Mouse (Mus musculus): ENCODE measurements around the gene Slc6a8. TPM values are rescaled to one million over a fixed set of nuclear protein-coding genes. Genes with fewer than 3 reads are reported as not detected.

The Slc6a8 gene
- polyA plus RNA-seq, 1 experiment from 2014 or later = 8.0 TPM

GRCm38 (mm10) chrX:73690917-73691629 is 18.1 kb downstream of the Slc6a8 start:
- WGBS = 81% methylated on average over 5 of the region's 5 CpGs
- no peak for ATAC-seq (ENCODE audit: low FRiP score)
- peaks cover 11% of the 10 kb centered on the region for H3K36me3 ChIP-seq (replicated peaks)
- no peaks in the 10 kb centered on the region for H3K9me3 ChIP-seq
- no peak overlapping the region for H3K27ac ChIP-seq
- H3K4me2 ChIP-seq = no peak overlapping the region
- no peaks in the 10 kb centered on the region for H3K27me3 ChIP-seq
- no peaks in the 10 kb centered on the region for H3K4me1 ChIP-seq
- H3K4me3 ChIP-seq (replicated peaks) = no peak overlapping the region
- H3K9ac ChIP-seq = no peak overlapping the region

GRCm38 (mm10) chrX:73700472-73700871 is 27.5 kb downstream of the Slc6a8 start:
- Histone ChIP-seq H3K36me3 (replicated peaks) (peaks cover 8% of the 10 kb centered on the region), H3K27me3 (no peaks in the 10 kb centered on the region), H3K4me2 (no peak overlapping the region), H3K27ac (no peak overlapping the region), H3K9ac (no peak overlapping the region), H3K9me3 (no peaks in the 10 kb centered on the region), H3K4me1 (no peaks in the 10 kb centered on the region), H3K4me3 (replicated peaks) (no peak overlapping the region)
- WGBS = 83% methylated on average over 1 of the region's 1 CpGs
- ATAC-seq (ENCODE audit: low FRiP score) = no peak

GRCm38 (mm10) chrX:73715476-73716108 is 42.6 kb downstream of the Slc6a8 start:
- no peak; the same call in none of the 2 replicates for ATAC-seq (ENCODE audit: low FRiP score)
- H3K36me3 ChIP-seq (replicated peaks) = peaks cover 5% of the 10 kb centered on the region
- H3K9me3 ChIP-seq = no peaks in the 10 kb centered on the region
- peak overlapping the region; percentile 54 for H3K9ac ChIP-seq
- H3K27me3 ChIP-seq = no peaks in the 10 kb centered on the region
- peaks cover 35% of the 10 kb centered on the region for H3K4me1 ChIP-seq
- 28% methylated on average over 20 of the region's 21 CpGs for WGBS
- peak overlapping the region; percentile 82 for H3K27ac ChIP-seq
- H3K4me3 ChIP-seq (replicated peaks) = peak overlapping the region; percentile 52
- peak overlapping the region; percentile 66 for H3K4me2 ChIP-seq

- H3K9me3 ChIP-seq = no peaks in the 10 kb centered on the region
- peak within 1 kb of the TSS; percentile 66 for H3K4me2 ChIP-seq
- no peaks in the 10 kb centered on the region; the same call in 1 of the 2 replicates for H3K36me3 ChIP-seq (replicated peaks)
- peak within 1 kb of the TSS; percentile 82 for H3K27ac ChIP-seq
- peak within 1 kb of the TSS; percentile 52 for H3K4me3 ChIP-seq (replicated peaks)
- H3K4me1 ChIP-seq = peaks cover 35% of the 10 kb centered on the region
- ATAC-seq (ENCODE audit: low FRiP score) = peak; percentile 92
- no peaks in the 10 kb centered on the region for H3K27me3 ChIP-seq
- WGBS = 17% methylated on average over 38 of the region's 45 CpGs
- peak within 1 kb of the TSS; percentile 54 for H3K9ac ChIP-seq
Measured at GRCm38 (mm10) chrX:73716109-73716661, 43.2 kb downstream of the Slc6a8 start, which contains the start of the genes Bcap31 and Abcd1. TSS of gene Bcap31 (minus strand) at chrX:73716175. TSS of gene Abcd1 (plus strand) at chrX:73716597.

- peak overlapping the region; percentile 66 for H3K4me2 ChIP-seq
Measured at GRCm38 (mm10) chrX:73716709-73717545, 44.0 kb downstream of the Slc6a8 start.

GRCm38 (mm10) chrX:73717667-73718066 is 44.7 kb downstream of the Slc6a8 start:
- 72% methylated on average over 11 of the region's 11 CpGs for WGBS
- peaks cover 35% of the 10 kb centered on the region for H3K4me1 ChIP-seq
- no peak overlapping the region for H3K27ac ChIP-seq
- no peaks in the 10 kb centered on the region for H3K9me3 ChIP-seq
- no peaks in the 10 kb centered on the region for H3K27me3 ChIP-seq
- ATAC-seq (ENCODE audit: low FRiP score) = no peak
- H3K4me2 ChIP-seq = peak overlapping the region; percentile 66
- H3K9ac ChIP-seq = no peak overlapping the region
- peak overlapping the region; percentile 52; the same call in 1 of the 2 replicates for H3K4me3 ChIP-seq (replicated peaks)
- no peaks in the 10 kb centered on the region; the same call in 1 of the 2 replicates for H3K36me3 ChIP-seq (replicated peaks)

More at GRCm38 (mm10) chrX:73716709-73717545, 44.0 kb downstream of the Slc6a8 start:
- H3K4me3 ChIP-seq (replicated peaks) = peak overlapping the region; percentile 52
- ATAC-seq (ENCODE audit: low FRiP score) = peak; percentile 71
- no peaks in the 10 kb centered on the region for H3K9me3 ChIP-seq
- H3K4me1 ChIP-seq = peaks cover 35% of the 10 kb centered on the region
- peak overlapping the region; percentile 82; the same call in 1 of the 2 replicates for H3K27ac ChIP-seq
- H3K36me3 ChIP-seq (replicated peaks) = no peaks in the 10 kb centered on the region; the same call in 1 of the 2 replicates
- WGBS = 30% methylated on average over 29 of the region's 30 CpGs
- H3K9ac ChIP-seq = peak overlapping the region; percentile 45
- no peaks in the 10 kb centered on the region for H3K27me3 ChIP-seq

GRCm38 (mm10) chrX:73718271-73718670 is 45.3 kb downstream of the Slc6a8 start:
- no peaks in the 10 kb centered on the region; the same call in 1 of the 2 replicates for H3K36me3 ChIP-seq (replicated peaks)
- peak overlapping the region; percentile 66 for H3K4me2 ChIP-seq
- H3K9me3 ChIP-seq = no peaks in the 10 kb centered on the region
- H3K4me1 ChIP-seq = peaks cover 35% of the 10 kb centered on the region
- peak overlapping the region; percentile 4; the same call in 1 of the 2 replicates for H3K9ac ChIP-seq
- ATAC-seq (ENCODE audit: low FRiP score) = no peak
- 54% methylated on average over 3 of the region's 3 CpGs for WGBS
- no peak overlapping the region for H3K27ac ChIP-seq
- H3K4me3 ChIP-seq (replicated peaks) = no peak overlapping the region
- no peaks in the 10 kb centered on the region for H3K27me3 ChIP-seq

- Histone ChIP-seq H3K4me1 (peaks cover 35% of the 10 kb centered on the region), H3K27ac (peak overlapping the region; percentile 36; the same call in 1 of the 2 replicates), H3K9me3 (no peaks in the 10 kb centered on the region), H3K36me3 (replicated peaks) (no peaks in the 10 kb centered on the region), H3K27me3 (no peaks in the 10 kb centered on the region), H3K4me3 (replicated peaks) (no peak overlapping the region), H3K9ac (peak overlapping the region; percentile 4; the same call in 1 of the 2 replicates), H3K4me2 (peak overlapping the region; percentile 66)
- WGBS = 39% methylated on average over 5 of the region's 5 CpGs
- no peak for ATAC-seq (ENCODE audit: low FRiP score)
Measured at GRCm38 (mm10) chrX:73718686-73719362, 45.9 kb downstream of the Slc6a8 start.

- 53% methylated on average over 1 of the region's 1 CpGs for WGBS
- no peaks in the 10 kb centered on the region for H3K27me3 ChIP-seq
- no peaks in the 10 kb centered on the region for H3K36me3 ChIP-seq (replicated peaks)
- no peak overlapping the region for H3K4me3 ChIP-seq (replicated peaks)
- H3K9ac ChIP-seq = no peak overlapping the region
- H3K9me3 ChIP-seq = no peaks in the 10 kb centered on the region
- H3K27ac ChIP-seq = no peak overlapping the region
- no peak overlapping the region for H3K4me2 ChIP-seq
- no peaks in the 10 kb centered on the region for H3K4me1 ChIP-seq
- ATAC-seq (ENCODE audit: low FRiP score) = no peak
Measured at GRCm38 (mm10) chrX:73730908-73731307, 58.0 kb downstream of the Slc6a8 start.
